Mouse (Mus musculus): Measurements from ENCODE around the gene L3mbtl2. TPM values are rescaled to one million over a fixed set of nuclear protein-coding genes. Genes with fewer than 3 reads are reported as not detected.
A peak's percentile ranks its signal among the peaks of the same experiment; 100 is the strongest.

L3mbtl2 gene
- polyA plus RNA-seq, 1 experiment from 2014 or later, result 30.3 TPM

DNA sequence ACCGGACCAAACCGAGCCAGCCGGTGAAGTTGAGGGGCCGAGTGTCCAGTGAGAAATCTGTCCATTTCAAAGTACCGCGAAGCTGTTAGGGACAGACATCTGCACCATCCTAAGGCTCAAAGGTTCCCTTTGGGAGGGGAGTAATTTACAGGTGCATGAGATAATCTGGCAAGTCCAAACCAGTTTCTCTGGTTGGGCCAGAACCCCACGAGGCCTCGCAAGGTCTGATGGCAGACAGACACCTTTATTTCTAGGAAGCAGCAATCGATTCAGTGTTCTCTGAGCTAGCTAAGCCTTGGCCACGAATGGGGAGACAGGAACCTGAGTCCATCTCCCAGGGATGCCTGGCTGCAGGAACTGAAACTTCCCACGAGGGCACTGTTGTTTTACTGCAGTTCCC, 60.0 kb downstream of the L3mbtl2 start:
- peaks cover 32% of the 10 kb centered on the region for H3K36me3 ChIP-seq (ENCODE audit: control insufficient read depth, insufficient read depth, low read length)
- H3K27ac ChIP-seq (ENCODE audit: low read depth, low read length), result no peak overlapping the region
- H3K27me3 ChIP-seq (replicated peaks; ENCODE audit: control insufficient read depth, insufficient read depth, low read length), result no peaks in the 10 kb centered on the region
- no peak overlapping the region for H3K4me3 ChIP-seq (ENCODE audit: low read length)
- H3K9me3 ChIP-seq (ENCODE audit: control insufficient read depth, low read length), result no peaks in the 10 kb centered on the region
- ATAC-seq, result no peak
- no peak overlapping the region for H3K9ac ChIP-seq (ENCODE audit: low read depth, low read length)
- 96% methylated on average over 11 of the region's 11 CpGs for WGBS
- no peak overlapping the region for H3K4me2 ChIP-seq (ENCODE audit: low read length)
- peaks cover 12% of the 10 kb centered on the region for H3K4me1 ChIP-seq (ENCODE audit: control insufficient read depth, insufficient read depth, low read depth, low read length)

- H3K4me3 ChIP-seq (ENCODE audit: low read length), result no peak overlapping the region
- no peak overlapping the region for H3K4me2 ChIP-seq (ENCODE audit: low read length)
- H3K27ac ChIP-seq (ENCODE audit: low read depth, low read length), result no peak overlapping the region
- peaks cover 17% of the 10 kb centered on the region for H3K4me1 ChIP-seq (ENCODE audit: control insufficient read depth, insufficient read depth, low read depth, low read length)
- WGBS, result 99% methylated on average over 8 of the region's 8 CpGs
- H3K36me3 ChIP-seq (ENCODE audit: control insufficient read depth, insufficient read depth, low read length), result peaks cover 16% of the 10 kb centered on the region
- H3K27me3 ChIP-seq (replicated peaks; ENCODE audit: control insufficient read depth, insufficient read depth, low read length), result no peaks in the 10 kb centered on the region
- no peak for ATAC-seq
- no peak overlapping the region for H3K9ac ChIP-seq (ENCODE audit: low read depth, low read length)
- H3K9me3 ChIP-seq (ENCODE audit: control insufficient read depth, low read length), result no peaks in the 10 kb centered on the region
These were observed 62.3 kb downstream of the L3mbtl2 start for GRCm38 (mm10) chr15:81725965-81726364.

DNA sequence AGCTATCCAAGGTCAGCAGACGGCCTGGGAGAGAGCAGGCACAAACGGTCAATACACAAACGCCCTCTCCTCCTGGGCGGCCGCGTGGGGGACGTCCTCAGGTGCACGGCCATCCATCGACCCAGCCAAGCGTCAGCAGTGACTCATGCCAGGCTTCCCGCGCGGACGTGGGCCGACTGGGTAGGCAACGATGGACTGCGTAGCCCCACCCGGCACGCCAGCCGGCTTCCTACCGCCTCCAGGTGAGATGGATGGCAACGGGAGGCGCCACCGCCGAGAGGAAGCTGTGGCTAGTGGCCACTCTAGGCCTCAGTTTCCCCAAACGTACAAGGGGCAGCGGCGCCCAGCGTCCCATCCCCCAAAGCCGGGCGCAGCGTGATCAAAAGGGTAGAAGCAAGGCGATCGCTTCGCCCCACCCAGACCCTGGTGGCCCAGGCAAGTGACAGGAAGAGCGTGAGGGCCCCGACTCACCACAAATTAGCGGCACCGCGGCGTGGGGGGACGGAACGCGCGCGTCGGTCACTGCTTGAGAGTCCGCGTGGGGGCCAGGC, 65.6 kb downstream of the L3mbtl2 start:
- Histone ChIP-seq H3K4me3 (ENCODE audit: low read length) (peak overlapping the region; percentile 99), H3K4me2 (ENCODE audit: low read length) (peak overlapping the region; percentile 90), H3K9ac (ENCODE audit: low read depth, low read length) (peak overlapping the region; percentile 88), H3K4me1 (ENCODE audit: control insufficient read depth, insufficient read depth, low read depth, low read length) (peaks cover 17% of the 10 kb centered on the region), H3K9me3 (ENCODE audit: control insufficient read depth, low read length) (no peaks in the 10 kb centered on the region), H3K36me3 (ENCODE audit: control insufficient read depth, insufficient read depth, low read length) (no peaks in the 10 kb centered on the region), H3K27me3 (replicated peaks; ENCODE audit: control insufficient read depth, insufficient read depth, low read length) (no peaks in the 10 kb centered on the region), H3K27ac (ENCODE audit: low read depth, low read length) (peak overlapping the region; percentile 83)
- ATAC-seq, result no peak
- WGBS, result 0% methylated on average over 41 of the region's 49 CpGs

GRCm38 (mm10) chr15:81729792-81730635, 66.3 kb downstream of the L3mbtl2 start:
- H3K27me3 ChIP-seq (replicated peaks; ENCODE audit: control insufficient read depth, insufficient read depth, low read length), result no peaks in the 10 kb centered on the region
- no peaks in the 10 kb centered on the region for H3K36me3 ChIP-seq (ENCODE audit: control insufficient read depth, insufficient read depth, low read length)
- H3K9ac ChIP-seq (ENCODE audit: low read depth, low read length), result peak overlapping the region; percentile 88
- H3K4me1 ChIP-seq (ENCODE audit: control insufficient read depth, insufficient read depth, low read depth, low read length), result peaks cover 17% of the 10 kb centered on the region
- peak overlapping the region; percentile 83 for H3K27ac ChIP-seq (ENCODE audit: low read depth, low read length)
- peak; percentile 99 for ATAC-seq
- H3K4me3 ChIP-seq (ENCODE audit: low read length), result peak overlapping the region; percentile 99
- WGBS, result 4% methylated on average over 41 of the region's 41 CpGs
- peak overlapping the region; percentile 90 for H3K4me2 ChIP-seq (ENCODE audit: low read length)
- H3K9me3 ChIP-seq (ENCODE audit: control insufficient read depth, low read length), result no peaks in the 10 kb centered on the region

GRCm38 (mm10) chr15:81735075-81735474, 71.4 kb downstream of the L3mbtl2 start:
- Histone ChIP-seq H3K9ac (ENCODE audit: low read depth, low read length) (no peak overlapping the region), H3K27ac (ENCODE audit: low read depth, low read length) (no peak overlapping the region), H3K27me3 (replicated peaks; ENCODE audit: control insufficient read depth, insufficient read depth, low read length) (no peaks in the 10 kb centered on the region), H3K4me1 (ENCODE audit: control insufficient read depth, insufficient read depth, low read depth, low read length) (no peaks in the 10 kb centered on the region; the same call in 1 of the 2 replicates), H3K36me3 (ENCODE audit: control insufficient read depth, insufficient read depth, low read length) (no peaks in the 10 kb centered on the region), H3K4me2 (ENCODE audit: low read length) (no peak overlapping the region), H3K9me3 (ENCODE audit: control insufficient read depth, low read length) (no peaks in the 10 kb centered on the region), H3K4me3 (ENCODE audit: low read length) (no peak overlapping the region)
- no peak for ATAC-seq
- WGBS, result 65% methylated on average over 3 of the region's 3 CpGs

Other genes with a start within 250 kb of the L3mbtl2 start
- gene Rbx1, start 197.6 kb upstream of the L3mbtl2 start, polyA plus RNA-seq (2015; fragmentation: Nextera tagmentation; extraction: Ambion mirVana), result 383 and 395 TPM in 2 replicates
- gene Ep300, start 78.5 kb upstream of the L3mbtl2 start, polyA plus RNA-seq (2015; fragmentation: Nextera tagmentation; extraction: Ambion mirVana), result 17.3 and 21.4 TPM in 2 replicates
- 39.2 and 42.2 TPM in 2 replicates for gene Chadl, start 33.4 kb downstream of the L3mbtl2 start, polyA plus RNA-seq (2015; fragmentation: Nextera tagmentation; extraction: Ambion mirVana)
- 39.3 and 49.6 TPM in 2 replicates for gene Zc3h7b, start 81.2 kb downstream of the L3mbtl2 start, polyA plus RNA-seq (2015; fragmentation: Nextera tagmentation; extraction: Ambion mirVana)
- 164 and 165 TPM in 2 replicates for gene Rangap1, start 81.6 kb downstream of the L3mbtl2 start, polyA plus RNA-seq (2015; fragmentation: Nextera tagmentation; extraction: Ambion mirVana)
- 22.9 and 23.1 TPM in 2 replicates for gene Tef, start 138.5 kb downstream of the L3mbtl2 start, polyA plus RNA-seq (2015; fragmentation: Nextera tagmentation; extraction: Ambion mirVana)
- gene Tob2, start 194.9 kb downstream of the L3mbtl2 start, polyA plus RNA-seq (2015; fragmentation: Nextera tagmentation; extraction: Ambion mirVana), result 15.7 and 18.4 TPM in 2 replicates
- gene Phf5a, start 208.0 kb downstream of the L3mbtl2 start, polyA plus RNA-seq (2015; fragmentation: Nextera tagmentation; extraction: Ambion mirVana), result 118 and 122 TPM in 2 replicates
- 333 and 346 TPM in 2 replicates for gene Aco2, start 208.4 kb downstream of the L3mbtl2 start, polyA plus RNA-seq (2015; fragmentation: Nextera tagmentation; extraction: Ambion mirVana)

Measured in hindbrain, embryonic 16.5 days (tissue).